Mouse (Mus musculus): Measurements from ENCODE around the gene Dnmt3a. TPM values are rescaled to one million over a fixed set of nuclear protein-coding genes. Genes with fewer than 3 reads are reported as not detected.

The Dnmt3a gene
- total and polyA plus RNA-seq, 3 experiments: 15.9 to 34.4 TPM; not detected in 1

DNA sequence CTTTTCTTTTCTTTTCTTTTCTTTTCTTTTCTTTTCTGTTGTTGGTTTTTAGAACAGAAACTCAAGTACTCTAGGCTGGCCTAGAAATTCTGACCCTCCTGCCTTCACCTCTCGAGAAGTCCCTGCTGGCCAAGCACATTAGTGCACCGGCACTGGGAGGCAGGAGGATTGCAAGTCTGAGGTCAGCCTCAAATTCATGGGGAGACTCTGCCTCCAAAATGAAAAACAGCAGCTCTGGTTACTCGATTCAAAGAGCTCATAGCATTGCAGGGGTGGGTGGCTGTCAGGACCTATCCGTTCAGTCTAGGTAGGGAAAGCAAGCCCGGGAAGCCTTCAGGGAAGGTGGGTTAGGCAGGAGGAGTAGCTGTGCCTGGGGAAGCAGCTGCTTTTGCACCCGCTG is 37.0 kb downstream of the Dnmt3a start:
- DNase-seq (ENCODE audit: low read depth, low spot score): no peak
- no peak overlapping the region for H3K9ac ChIP-seq (ENCODE audit: control insufficient read depth, low read depth, low read length, poor library complexity, severe bottlenecking)
- no peak overlapping the region for H3K27ac ChIP-seq (ENCODE audit: control insufficient read depth, low read depth, low read length)
- no peaks in the 10 kb centered on the region for H3K9me3 ChIP-seq (replicated peaks; ENCODE audit: insufficient read depth, low read length)
- no peaks in the 10 kb centered on the region for H3K79me2 ChIP-seq (ENCODE audit: control insufficient read depth, insufficient read depth, low read length, poor library complexity)
- H3K36me3 ChIP-seq (ENCODE audit: control insufficient read depth in 1 of 2, insufficient read depth in 2 of 2, low read length in 2 of 2): no peaks in the 10 kb centered on the region; a peak in 1 of 4 replicates
- H3K4me1 ChIP-seq (ENCODE audit: control insufficient read depth in 1 of 2, insufficient read depth in 2 of 2, low read length in 2 of 2): no peaks in the 10 kb centered on the region
- no peak overlapping the region for H3K4me3 ChIP-seq (ENCODE audit: control insufficient read depth in 1 of 2, insufficient read depth in 1 of 2, low read depth in 2 of 2, low read length in 2 of 2)
- no peaks in the 10 kb centered on the region for H3K27me3 ChIP-seq (ENCODE audit: control insufficient read depth in 1 of 2, insufficient read depth in 2 of 2, low read length in 2 of 2)
- TF ChIP-seq UBTF (IDR thresholded peaks at IDR 0.05; ENCODE audit: borderline replicate concordance, insufficient read depth, low read depth, low read length): no peak
- no peak for TF ChIP-seq ZMIZ1 (IDR thresholded peaks at IDR 0.05; ENCODE audit: low read depth, low read length)
- TF ChIP-seq RAD21 (IDR thresholded peaks at IDR 0.05; ENCODE audit: low read depth, low read length): no peak
- no peak for TF ChIP-seq KAT2A (conservative IDR thresholded peaks at IDR 0.05; ENCODE audit: low read depth, low read length)
- TF ChIP-seq MAZ (IDR thresholded peaks at IDR 0.05; ENCODE audit: low read depth, low read length): no peak
- no peak for TF ChIP-seq SIN3A (IDR thresholded peaks at IDR 0.05; ENCODE audit: low read length)
- TF ChIP-seq MXI1 (IDR thresholded peaks at IDR 0.05; ENCODE audit: low read depth, low read length): no peak
- no peak for TF ChIP-seq MYC (IDR thresholded peaks at IDR 0.05; ENCODE audit: low read depth, low read length)
- no peak for TF ChIP-seq CTCF (IDR thresholded peaks at IDR 0.05 in 2 of 3, conservative IDR thresholded peaks at IDR 0.05 in 1 of 3; ENCODE audit: control insufficient read depth in 1 of 3, insufficient read depth in 1 of 3, low read depth in 2 of 3, low read length in 3 of 3, poor library complexity in 1 of 3, severe bottlenecking in 1 of 3)
- TF ChIP-seq RCOR1 (IDR thresholded peaks at IDR 0.05; ENCODE audit: low read depth, low read length): no peak
- TF ChIP-seq USF1 (IDR thresholded peaks at IDR 0.05; ENCODE audit: low read depth, low read length): no peak
- no peak for TF ChIP-seq ZKSCAN1 (IDR thresholded peaks at IDR 0.05; ENCODE audit: low read depth, low read length)
- TF ChIP-seq USF2 (IDR thresholded peaks at IDR 0.05; ENCODE audit: borderline replicate concordance in 1 of 2, insufficient read depth in 1 of 2, low read depth in 1 of 2, low read length in 2 of 2): no peak
- TF ChIP-seq GATA1 (IDR thresholded peaks at IDR 0.05; ENCODE audit: low read depth, low read length): no peak
- no peak for TF ChIP-seq MYB (IDR thresholded peaks at IDR 0.05; ENCODE audit: low read depth, low read length)
- no peak for TF ChIP-seq GABPA (IDR thresholded peaks at IDR 0.05; ENCODE audit: low read depth, low read length)

- no peak for DNase-seq (ENCODE audit: low read depth, low spot score)
- H3K4me1 ChIP-seq (ENCODE audit: control insufficient read depth in 1 of 2, insufficient read depth in 2 of 2, low read length in 2 of 2): no peaks in the 10 kb centered on the region
- H3K4me3 ChIP-seq (ENCODE audit: control insufficient read depth in 1 of 2, insufficient read depth in 1 of 2, low read depth in 2 of 2, low read length in 2 of 2): no peak overlapping the region
- H3K79me2 ChIP-seq (ENCODE audit: control insufficient read depth, insufficient read depth, low read length, poor library complexity): no peaks in the 10 kb centered on the region
- no peak overlapping the region for H3K27ac ChIP-seq (ENCODE audit: control insufficient read depth, low read depth, low read length)
- TF ChIP-seq MEF2A (IDR thresholded peaks at IDR 0.05; ENCODE audit: extremely low read depth, insufficient replicate concordance, low read depth, low read length, poor library complexity, severe bottlenecking) (no peak), CHD1 (IDR thresholded peaks at IDR 0.05; ENCODE audit: low read depth, low read length) (no peak), RAD21 (IDR thresholded peaks at IDR 0.05; ENCODE audit: low read depth, low read length) (no peak), USF1 (IDR thresholded peaks at IDR 0.05; ENCODE audit: low read depth, low read length) (no peak), TCF12 (IDR thresholded peaks at IDR 0.05; ENCODE audit: low read depth, low read length) (no peak), CTCF (IDR thresholded peaks at IDR 0.05 in 2 of 3, conservative IDR thresholded peaks at IDR 0.05 in 1 of 3; ENCODE audit: control insufficient read depth in 1 of 3, insufficient read depth in 1 of 3, low read depth in 2 of 3, low read length in 3 of 3, poor library complexity in 1 of 3, severe bottlenecking in 1 of 3) (no peak), POLR2A (IDR thresholded peaks at IDR 0.05; ENCODE audit: control insufficient read depth in 1 of 2, insufficient read depth in 1 of 2, low read depth in 1 of 2, low read length in 2 of 2, poor library complexity in 1 of 2) (no peak), CHD2 (IDR thresholded peaks at IDR 0.05; ENCODE audit: low read length) (no peak)
- no peaks in the 10 kb centered on the region for H3K9me3 ChIP-seq (replicated peaks; ENCODE audit: insufficient read depth, low read length)
- H3K27me3 ChIP-seq (ENCODE audit: control insufficient read depth in 1 of 2, insufficient read depth in 2 of 2, low read length in 2 of 2): no peaks in the 10 kb centered on the region
- H3K36me3 ChIP-seq (ENCODE audit: control insufficient read depth in 1 of 2, insufficient read depth in 2 of 2, low read length in 2 of 2): no peaks in the 10 kb centered on the region; a peak in 1 of 4 replicates
- no peak overlapping the region for H3K9ac ChIP-seq (ENCODE audit: control insufficient read depth, low read depth, low read length, poor library complexity, severe bottlenecking)
Observed at GRCm38 (mm10) chr12:3843371-3843861, 37.6 kb downstream of the Dnmt3a start.

Data from MEL (cell line).